Mouse (Mus musculus) megakaryocyte, embryonic 14.5 days (primary cell): Measurements from ENCODE around the gene Nup160.

ENCODE experiments used
- FLI1 ChIP-seq: IDR thresholded peaks from 2 replicates; pipeline ENCODE4 v1.6.1; 2012; ENCODE audit warnings: low read length, inconsistent platforms, mixed read lengths
- GATA1 ChIP-seq: IDR thresholded peaks from 3 replicates; pipeline ENCODE4 v1.6.1; 2012; ENCODE audit warnings: mixed read lengths, low read length, inconsistent platforms, borderline replicate concordance

- TF ChIP-seq GATA1 (no peak), FLI1 (no peak)
These were observed 44.9 kb upstream of the Nup160 start for GRCm38 (mm10) chr2:90631938-90632733.
